Mouse (Mus musculus): ENCODE measurements around the gene B230217C12Rik.

The B230217C12Rik gene

GRCm38 (mm10) chr11:97804841-97805661 is 35.5 kb upstream of the B230217C12Rik start:
- no peak for TF ChIP-seq GATA4 (IDR thresholded peaks at IDR 0.05; ENCODE audit: insufficient replicate concordance, low read length)

DNA sequence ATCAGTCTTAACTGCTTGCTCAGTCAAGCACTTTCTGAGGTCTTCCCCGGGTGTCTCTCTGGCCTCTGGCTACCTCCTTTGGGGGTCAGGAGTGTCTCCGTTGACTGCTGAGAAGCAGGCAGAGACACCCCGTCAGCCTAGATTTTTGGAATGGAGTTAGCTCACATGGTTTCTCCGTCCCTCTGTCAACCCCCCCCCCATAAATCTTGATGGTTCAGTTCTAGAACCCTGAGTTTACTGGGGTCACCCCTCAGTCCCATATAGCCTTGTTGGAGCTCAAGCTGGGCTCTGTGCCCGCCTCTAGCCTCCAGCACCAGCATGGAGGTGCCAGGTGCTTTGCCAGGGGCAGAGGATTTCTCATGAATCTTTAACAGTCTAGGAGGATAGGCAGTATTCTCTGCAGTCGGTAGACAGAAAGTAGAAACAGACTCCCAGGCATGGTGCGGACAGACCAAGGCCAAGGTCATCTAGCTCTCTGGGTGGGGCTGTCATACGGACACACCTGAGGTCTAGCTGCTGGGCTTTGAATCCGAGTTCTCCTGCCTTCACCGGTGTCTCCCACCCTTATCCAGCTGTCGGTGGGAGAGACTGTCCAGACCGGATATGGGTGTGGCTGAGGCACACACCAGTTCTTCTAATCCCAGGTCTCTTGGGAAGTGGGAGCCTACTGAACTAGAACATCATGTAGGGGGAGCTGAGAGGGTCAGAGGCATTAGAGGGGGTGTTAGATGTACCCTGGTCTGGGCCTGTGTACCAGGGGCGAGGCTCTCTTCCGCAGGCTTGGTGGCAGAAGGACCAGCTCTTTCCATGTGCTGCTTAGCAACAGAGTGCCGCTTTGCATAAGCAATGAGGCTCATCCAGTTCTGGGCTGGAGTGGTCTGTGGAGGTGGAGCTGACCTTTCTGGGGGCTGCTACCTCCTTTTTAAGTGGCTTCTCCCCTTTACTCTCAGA is 34.6 kb upstream of the B230217C12Rik start:
- no peak for TF ChIP-seq GATA4 (IDR thresholded peaks at IDR 0.05; ENCODE audit: insufficient replicate concordance, low read length)

GRCm38 (mm10) chr11:97806613-97806964 is 34.0 kb upstream of the B230217C12Rik start:
- TF ChIP-seq GATA4 (IDR thresholded peaks at IDR 0.05; ENCODE audit: insufficient replicate concordance, low read length): no peak

- TF ChIP-seq GATA4 (IDR thresholded peaks at IDR 0.05; ENCODE audit: insufficient replicate concordance, low read length): no peak
Measured at GRCm38 (mm10) chr11:97807626-97808025, 33.0 kb upstream of the B230217C12Rik start.

DNA sequence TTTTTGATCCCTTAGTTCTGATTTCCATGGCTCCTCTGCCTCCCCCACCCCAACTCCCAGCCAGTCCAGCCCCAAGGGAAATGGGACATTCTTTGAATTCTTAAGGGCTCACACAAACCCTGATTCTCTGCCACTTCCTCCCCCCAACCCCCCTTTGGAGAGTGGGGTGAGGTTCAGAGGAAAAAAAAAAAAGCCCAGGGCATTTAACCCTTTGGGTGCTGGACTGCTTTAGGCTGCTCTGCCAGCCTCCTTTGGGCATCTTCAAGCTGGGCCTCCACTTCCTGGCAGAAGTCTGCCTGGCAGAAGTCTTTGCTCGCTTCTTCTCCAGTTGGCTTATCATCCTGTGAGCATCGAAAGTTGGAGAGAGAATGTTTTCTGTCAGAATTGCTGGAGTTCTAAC is 32.5 kb upstream of the B230217C12Rik start:
- no peak for TF ChIP-seq GATA4 (IDR thresholded peaks at IDR 0.05; ENCODE audit: insufficient replicate concordance, low read length)

- TF ChIP-seq GATA4 (IDR thresholded peaks at IDR 0.05; ENCODE audit: insufficient replicate concordance, low read length): no peak
Measured at GRCm38 (mm10) chr11:97808621-97809234, 31.9 kb upstream of the B230217C12Rik start.

GRCm38 (mm10) chr11:97809235-97810121 is 31.1 kb upstream of the B230217C12Rik start:
- TF ChIP-seq GATA4 (IDR thresholded peaks at IDR 0.05; ENCODE audit: insufficient replicate concordance, low read length): no peak

DNA sequence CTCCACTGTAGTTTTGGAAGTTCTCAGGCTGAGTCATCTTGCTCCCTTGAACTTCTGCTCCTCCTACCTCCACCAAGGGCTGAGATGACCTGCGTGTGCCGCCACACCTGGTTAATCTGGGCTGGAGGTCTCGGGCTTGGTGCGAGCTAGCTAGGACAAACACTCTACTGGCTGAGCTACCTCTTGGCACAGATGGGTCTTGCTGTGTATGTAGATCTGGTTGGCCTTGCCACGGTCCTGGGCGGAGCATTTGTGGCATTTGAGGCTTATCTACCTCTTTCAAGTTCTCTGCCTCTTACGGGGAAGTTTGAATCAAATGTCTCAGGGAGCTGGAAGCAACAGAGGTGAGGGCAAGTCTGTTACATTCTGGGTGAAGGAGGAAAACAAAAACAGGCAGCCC is 30.2 kb upstream of the B230217C12Rik start:
- no peak for TF ChIP-seq GATA4 (IDR thresholded peaks at IDR 0.05; ENCODE audit: insufficient replicate concordance, low read length)

DNA sequence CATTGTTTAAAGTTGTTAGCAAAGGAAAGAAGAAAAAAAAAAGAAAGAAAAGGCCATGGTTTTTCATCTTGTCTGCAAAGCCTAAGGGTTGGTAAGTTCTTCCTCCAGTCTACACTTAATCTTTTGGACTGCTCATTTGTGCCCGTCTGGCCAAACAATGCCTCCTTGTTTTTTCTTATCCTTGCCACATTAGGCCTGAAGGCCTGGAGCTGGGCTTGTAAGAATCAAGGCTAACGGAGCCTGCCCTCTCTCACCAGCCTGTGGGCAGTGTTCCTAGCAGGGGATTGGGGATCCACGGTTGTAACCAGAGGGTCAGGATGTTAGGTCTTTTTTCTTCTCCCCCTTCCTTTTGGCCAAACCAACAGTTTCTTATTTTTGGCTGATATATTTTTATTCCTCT is 29.6 kb upstream of the B230217C12Rik start:
- no peak for TF ChIP-seq GATA4 (IDR thresholded peaks at IDR 0.05; ENCODE audit: insufficient replicate concordance, low read length)

- no peak; the same call in 1 of the 2 replicates for TF ChIP-seq GATA4 (IDR thresholded peaks at IDR 0.05; ENCODE audit: insufficient replicate concordance, low read length)
Measured at GRCm38 (mm10) chr11:97811569-97812362, 28.8 kb upstream of the B230217C12Rik start.

DNA sequence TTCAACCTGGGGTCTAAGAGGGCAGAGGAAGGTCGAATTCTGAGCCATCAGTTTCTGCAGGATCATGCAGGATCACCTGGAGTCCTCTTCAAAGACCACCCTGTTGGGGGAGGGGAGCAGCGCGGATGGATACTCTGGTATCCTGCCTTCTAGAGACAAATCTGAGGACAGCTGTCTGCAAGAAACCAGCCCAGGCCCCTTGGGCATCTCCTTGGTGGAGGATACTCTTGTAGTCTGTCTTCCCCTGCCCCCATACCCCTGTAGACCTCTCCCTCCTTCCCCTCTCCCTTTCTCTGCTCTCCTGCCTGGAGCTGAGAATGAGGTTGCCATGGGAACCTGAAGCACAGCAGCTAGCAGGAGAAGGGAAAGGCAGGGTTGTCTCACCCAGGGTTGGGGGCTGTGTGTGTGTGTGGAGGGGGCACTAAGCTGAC is 28.1 kb upstream of the B230217C12Rik start:
- no peak for TF ChIP-seq GATA4 (IDR thresholded peaks at IDR 0.05; ENCODE audit: insufficient replicate concordance, low read length)

- no peak for TF ChIP-seq GATA4 (IDR thresholded peaks at IDR 0.05; ENCODE audit: insufficient replicate concordance, low read length)
Measured at GRCm38 (mm10) chr11:97813085-97813484, 27.5 kb upstream of the B230217C12Rik start.

DNA sequence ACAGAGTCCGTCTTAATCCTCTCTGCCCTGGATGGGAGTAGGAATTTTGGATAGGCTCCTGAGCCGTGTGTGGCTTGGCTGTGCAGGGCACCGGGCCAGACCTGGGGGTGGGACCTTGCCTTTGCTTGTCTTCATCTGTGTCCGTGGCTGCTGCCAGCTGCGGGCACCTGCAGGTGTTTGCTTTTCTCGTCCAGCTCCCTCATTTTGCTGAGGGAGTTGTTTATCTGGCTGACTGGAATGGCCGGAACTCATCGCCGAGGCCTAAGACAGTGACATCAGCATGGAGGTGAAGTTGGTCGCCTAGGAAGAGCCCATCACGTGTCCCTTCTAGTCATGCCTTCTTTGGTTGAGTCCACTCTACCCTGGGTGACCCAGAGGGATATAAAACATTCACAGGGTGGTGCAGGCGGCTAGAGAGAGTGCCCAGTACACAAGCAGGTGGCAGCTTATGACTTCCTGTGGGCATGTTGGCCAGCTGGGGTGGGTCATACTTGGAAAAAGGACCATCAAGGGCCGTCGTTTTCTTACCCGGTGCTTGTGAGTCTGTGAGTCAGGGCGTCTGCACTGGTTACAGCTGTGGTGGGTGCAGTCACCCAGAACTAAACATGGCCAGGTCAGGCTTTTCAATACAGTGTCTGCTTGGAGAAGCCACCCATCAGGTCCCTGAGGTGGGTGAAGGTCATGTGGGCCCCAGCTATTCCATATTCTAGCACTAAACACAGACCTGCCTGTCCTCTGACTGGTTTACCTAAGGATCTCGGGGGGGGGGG is 26.6 kb upstream of the B230217C12Rik start:
- no peak for TF ChIP-seq GATA4 (IDR thresholded peaks at IDR 0.05; ENCODE audit: insufficient replicate concordance, low read length)

Data from liver, adult (tissue).